Mouse (Mus musculus) left cerebral cortex, adult 8-10 months (tissue): ENCODE results near the gene Gdf15. TPM values are rescaled to one million over a fixed set of nuclear protein-coding genes. Genes with fewer than 3 reads are reported as not detected.

Experiments used
- DNase-seq, 2 experiments: peaks; one replicate each; pipeline ENCODE4 v3.0.0; 2022; ENCODE audit warnings: low spot score in 2 of 2
- total RNA-seq, 4 experiments: library from RNA; stranded (reverse); gene quantifications; 2 replicates each; pipeline ENCODE4 v1.2.4; 2022

Gdf15 gene
- total RNA-seq, 4 experiments from 2014 or later, result not detected

DNA sequence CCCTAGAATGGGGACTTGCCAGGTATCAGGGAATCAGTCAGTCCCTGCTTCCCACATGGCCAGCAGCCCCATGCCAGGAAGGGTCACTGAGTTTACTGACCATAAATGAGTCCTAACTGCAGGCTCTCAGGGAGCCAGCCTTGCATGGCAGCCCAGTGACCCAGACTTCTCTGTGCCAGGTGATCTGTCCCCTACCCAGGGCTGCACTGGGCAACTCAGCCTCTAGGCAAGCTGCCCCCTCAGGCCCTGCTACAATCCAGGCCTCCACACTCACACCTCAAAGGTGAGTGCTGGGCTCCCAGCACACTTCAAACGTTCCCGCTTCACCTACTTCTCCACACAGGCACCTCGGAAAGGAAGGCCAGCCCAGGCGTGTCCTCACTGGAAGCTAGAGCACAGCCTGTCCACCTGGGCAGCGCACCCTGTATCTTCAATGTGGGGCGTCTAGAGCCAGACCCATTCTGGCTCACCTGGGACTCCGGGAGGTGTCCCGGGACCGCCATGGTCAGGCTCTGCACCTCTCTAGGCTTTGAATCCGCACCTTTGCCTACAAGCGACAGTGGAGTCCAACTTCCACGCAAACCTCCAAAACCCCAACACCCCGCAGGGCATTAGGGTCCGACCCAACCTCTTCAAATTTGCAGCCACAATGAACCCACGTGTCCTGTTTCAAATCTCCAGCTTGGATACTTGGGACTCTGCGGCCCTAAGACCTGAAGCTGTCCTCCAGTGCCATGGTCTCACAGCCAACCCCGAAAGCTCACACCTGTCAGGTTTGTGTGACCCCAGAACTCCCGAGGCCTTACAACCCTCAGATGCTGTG lies 25.3 kb downstream of the Gdf15 start:
- peak in 1 of 2 experiments; percentile 28 for DNase-seq

DNA sequence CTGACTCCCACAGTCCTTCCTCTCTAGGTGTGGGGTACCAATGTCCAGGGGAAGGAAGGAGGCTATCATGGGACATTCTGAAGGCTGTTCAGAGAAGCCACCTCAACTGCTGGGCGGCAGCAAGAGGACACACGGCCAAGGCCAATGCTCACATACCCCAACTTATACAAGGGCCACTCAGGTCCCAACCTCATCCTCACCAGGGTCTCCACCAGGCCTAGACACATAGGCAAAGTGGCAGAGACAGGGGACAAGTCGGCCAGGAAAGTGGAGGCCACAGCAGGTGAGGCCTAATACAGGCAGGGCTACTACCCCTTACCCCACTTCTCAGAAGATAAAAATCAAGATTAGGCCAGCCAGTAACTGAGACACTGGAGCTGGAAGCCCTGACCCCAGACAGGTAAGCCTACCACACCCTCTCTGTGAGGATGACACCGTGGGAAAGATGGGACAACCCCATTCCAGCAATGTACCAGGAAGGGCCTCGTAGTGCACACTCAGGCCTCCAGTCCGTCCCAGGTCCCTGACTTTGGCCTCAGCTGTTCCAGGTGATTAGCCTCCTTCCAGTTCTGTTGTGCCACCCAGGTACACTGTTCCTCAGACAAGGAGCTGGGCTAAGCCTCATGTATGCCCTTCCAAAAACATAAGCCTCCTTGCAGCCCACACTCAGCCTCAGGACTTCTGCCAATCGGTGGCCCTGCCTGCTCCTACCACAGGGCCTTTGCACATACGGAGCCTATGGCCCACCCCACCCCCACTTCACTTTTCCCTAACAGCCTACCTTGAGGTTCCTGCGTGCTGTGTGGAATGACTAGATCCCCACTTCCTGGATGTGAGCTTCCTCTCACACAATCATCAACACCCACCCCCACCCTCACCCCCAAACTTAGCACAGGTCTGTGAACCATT lies 26.1 kb downstream of the Gdf15 start:
- DNase-seq, result peak in 1 of 2 experiments; percentile 27

DNA sequence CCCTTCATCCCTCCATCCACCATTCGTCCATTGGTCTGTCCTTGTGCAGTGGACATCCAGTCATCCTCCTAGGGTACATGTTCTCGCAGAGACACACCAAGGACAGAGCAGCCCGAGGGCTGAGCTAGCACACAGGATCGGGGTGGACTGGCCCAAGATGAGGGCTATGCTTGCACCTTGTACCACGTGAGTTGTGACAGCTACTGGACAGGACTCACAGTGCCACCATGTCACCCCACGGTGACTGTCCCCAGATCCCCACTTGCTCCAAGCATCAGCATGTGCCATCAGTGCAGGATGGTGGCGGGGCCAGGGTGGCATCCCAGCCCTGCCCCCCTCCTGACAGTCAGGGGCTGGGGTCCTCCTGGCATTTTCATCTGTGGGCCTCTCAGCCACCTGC lies 27.7 kb downstream of the Gdf15 start:
- DNase-seq, result peak in 1 of 2 experiments; percentile 17

DNA sequence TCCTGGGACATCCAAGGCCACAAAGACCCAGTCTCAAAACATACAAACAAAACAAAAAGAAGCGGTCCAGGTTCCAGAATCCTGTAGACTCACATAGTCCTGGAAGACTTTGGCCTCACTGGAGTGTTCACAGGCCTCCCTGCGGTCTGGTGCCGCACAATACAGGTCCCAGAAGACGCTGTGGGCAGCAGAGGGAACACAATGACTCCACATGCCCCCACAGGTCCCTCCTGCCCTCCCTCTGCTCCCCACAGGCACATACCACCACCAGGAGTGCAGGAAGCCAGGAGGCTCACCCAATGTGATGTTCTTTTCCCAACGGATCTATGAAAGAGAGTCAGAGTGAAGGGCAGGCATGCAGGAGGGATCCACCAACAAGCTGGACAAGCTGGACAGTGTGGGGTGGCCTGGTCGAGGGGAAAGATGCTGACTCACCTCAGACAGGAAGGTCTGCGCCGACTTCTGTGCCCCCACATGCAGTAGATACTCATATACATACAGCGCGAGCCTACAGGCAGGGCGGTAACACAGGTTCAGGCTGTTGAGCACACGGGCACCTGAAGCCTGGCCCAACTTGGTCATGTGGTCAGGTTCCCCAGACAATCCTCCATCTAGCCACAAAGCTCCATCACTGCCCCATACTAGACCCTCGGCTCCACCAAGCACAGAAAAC lies 30.0 kb downstream of the Gdf15 start:
- peak in 1 of 2 experiments; percentile 9 for DNase-seq

- peak in 1 of 2 experiments; percentile 86 for DNase-seq
Measured at GRCm38 (mm10) chr8:70601271-70601649, 31.0 kb downstream of the Gdf15 start.

DNA sequence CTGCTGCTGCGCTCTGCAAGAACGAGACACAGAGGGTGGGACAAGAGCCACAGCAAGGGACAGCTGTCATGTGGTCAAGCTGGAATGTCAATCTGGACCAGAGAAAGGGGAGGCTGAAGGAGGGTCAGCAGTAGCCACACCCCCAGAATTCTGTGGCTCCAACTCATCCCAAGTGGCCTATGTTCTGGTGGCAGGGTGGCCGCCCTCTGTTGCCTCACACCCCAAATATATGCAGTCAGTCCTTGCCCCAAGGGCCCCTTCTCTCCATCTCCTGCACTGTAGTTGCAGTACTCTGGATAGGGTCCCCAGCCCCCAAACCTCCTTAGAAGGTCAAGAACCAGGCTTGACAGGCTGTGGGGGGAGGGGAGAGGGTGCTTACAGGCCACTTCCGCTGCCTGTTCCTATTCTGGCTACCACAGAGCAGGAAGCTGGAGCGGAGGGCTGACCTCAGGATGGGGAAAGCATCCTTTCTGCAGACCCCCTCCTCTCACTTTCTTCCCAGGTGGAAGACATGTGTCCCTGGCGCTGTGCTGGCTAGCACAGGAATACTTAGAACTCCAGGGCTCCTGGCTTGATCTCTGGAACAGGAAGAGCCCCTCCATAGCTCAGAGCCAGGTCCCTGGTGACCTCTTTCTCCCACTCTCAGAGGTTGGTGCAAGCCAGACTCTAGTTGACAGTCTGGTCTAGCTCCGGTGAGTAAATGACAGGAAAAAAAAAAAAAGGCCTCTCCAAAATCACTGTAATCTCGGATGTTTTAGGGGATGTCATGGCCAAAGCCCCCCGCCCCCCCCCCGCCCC lies 31.6 kb downstream of the Gdf15 start:
- DNase-seq, result no peak

DNA sequence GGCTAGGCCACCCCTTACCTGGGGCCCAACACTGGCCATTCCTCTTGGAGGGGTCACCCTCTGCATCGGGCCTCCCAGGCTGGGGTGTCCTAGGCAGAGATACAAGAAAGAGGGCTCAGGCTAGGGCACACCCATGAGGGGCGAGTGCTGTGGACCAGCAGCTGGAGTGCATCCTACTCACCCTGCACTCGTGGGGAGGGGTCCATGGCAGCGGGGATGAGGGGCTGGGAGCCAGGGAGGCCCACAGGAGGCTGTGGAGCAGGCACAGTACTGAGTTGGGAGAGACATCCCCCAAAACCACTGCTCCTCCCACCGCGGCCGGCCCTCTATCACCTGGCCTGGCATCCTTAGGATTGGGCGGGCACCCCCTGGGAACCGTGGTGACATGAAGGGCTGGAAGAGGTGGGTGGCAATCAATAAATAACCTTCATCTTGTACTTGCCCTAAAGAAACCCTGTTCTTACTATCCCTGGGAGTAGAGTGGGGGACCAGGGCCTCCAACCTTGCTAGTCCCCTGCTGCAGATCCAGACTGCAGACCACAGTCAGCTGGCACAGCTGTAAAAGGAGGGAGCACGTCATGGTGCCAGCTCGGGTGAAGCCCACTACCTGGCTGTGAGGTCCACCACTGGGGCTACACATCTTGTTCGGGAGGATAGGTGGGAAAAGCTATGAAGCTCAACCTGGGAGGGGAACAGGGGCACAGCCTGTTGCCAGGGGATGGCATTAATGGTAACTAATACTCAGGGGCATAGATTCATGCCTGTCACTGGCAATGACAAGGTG lies 32.6 kb downstream of the Gdf15 start:
- DNase-seq, result no peak

DNA sequence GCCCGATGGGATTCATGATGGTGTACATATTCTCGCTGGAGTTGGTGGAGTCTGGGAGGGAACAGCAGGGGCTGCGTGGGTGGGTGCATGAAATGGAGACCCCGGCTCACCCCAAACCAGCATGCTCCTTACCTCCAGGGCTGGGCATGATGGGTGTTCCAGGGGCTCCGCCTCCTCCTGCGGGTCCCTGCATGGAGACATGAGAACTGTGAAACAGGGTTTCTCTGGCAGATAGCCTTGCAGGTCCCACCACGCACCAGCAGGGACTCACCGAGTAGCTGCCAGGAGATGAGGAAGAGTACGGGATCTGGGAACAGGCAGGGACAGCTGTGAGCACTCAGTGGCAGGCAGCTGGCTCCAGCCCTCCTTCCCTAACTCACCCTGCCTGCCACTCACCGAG lies 33.5 kb downstream of the Gdf15 start:
- peak in 1 of 2 experiments; percentile 66 for DNase-seq

- peak in 1 of 2 experiments; percentile 82 for DNase-seq
Measured at GRCm38 (mm10) chr8:70598283-70598682, 34.0 kb downstream of the Gdf15 start.

DNA sequence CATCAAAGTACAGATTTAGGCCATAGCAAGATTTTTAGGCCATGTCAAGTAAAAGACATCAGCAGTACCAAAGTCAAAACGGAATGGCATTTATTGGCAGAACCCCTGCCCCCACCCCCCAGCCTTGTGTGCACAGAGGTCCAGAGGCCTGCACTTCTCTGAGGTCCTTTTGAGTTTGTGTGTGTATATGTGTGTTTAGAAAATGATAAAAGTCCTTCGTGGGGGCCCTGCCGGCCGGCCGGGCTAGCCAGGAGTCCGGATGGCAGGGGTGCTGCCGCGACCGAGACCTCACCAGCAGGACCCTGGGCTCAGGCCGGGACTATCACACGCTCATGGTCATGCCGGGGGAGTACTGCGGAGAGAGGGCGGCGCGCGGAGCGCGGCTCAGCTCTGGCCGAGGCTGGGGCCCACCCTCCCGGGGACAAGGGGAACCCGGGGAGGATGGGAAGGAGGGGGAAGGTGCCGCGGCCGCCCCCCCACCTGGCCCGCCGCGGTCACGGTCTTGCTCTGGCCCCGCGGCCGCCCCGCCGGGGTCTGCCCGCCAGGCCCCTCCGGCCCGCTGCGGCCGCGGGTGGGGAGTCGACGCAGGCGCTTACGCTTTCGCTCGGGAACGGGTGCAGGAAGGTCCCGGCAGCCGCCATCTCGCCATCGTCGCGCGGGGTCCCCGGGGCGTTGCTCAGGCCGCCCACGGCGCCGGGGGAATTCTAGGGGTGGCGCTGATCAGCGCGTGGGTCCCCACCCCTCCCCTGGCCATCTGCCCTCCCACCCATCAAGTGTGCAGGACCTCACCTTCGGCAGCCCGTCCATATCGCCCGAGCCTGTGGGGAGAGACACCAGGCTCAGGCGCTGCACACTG lies 34.6 kb downstream of the Gdf15 start:
- DNase-seq, result peak in 1 of 2 experiments; percentile 37

- peak in 1 of 2 experiments; percentile 43 for DNase-seq
Measured at GRCm38 (mm10) chr8:70596775-70597416, 35.4 kb downstream of the Gdf15 start.

DNA sequence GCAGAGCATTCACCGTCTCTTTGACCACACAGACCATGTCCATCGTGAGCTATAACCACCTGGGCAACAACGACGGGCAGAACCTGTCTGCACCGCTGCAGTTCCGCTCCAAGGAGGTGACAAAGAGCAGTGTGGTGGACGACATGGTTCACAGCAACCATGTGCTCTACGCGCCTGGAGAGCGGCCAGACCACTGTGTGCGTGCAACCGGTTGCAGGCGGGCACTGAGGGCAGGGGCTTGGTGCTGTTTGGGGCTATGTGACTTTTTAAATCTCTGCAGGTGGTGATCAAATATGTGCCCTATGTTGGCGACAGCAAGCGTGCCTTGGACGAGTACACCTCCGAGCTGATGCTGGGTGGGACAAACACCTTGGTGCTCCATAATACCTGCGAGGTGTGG lies 36.0 kb downstream of the Gdf15 start:
- DNase-seq, result no peak

DNA sequence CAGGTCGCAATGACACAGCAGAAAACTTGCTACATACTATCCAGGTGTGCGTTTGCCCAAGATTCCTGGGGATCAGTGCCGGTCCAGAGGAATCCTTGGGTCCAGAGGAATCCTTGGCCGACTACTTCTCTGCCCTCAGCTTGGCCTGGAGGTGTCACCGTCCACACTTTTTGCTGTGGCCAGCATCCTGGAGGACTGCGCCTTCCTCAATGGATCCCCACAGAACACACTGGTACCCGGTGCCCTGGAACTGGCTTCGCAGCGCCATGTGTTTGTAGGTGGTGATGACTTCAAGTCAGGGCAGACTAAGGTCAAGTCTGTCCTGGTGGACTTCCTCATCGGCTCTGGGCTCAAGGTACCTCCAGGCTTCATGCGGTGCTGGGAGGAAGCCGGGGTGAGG lies 36.4 kb downstream of the Gdf15 start:
- DNase-seq, result peak in 1 of 2 experiments; percentile 29

- peak in 1 of 2 experiments; percentile 48 for DNase-seq
Measured at GRCm38 (mm10) chr8:70594621-70595564, 37.4 kb downstream of the Gdf15 start.

DNA sequence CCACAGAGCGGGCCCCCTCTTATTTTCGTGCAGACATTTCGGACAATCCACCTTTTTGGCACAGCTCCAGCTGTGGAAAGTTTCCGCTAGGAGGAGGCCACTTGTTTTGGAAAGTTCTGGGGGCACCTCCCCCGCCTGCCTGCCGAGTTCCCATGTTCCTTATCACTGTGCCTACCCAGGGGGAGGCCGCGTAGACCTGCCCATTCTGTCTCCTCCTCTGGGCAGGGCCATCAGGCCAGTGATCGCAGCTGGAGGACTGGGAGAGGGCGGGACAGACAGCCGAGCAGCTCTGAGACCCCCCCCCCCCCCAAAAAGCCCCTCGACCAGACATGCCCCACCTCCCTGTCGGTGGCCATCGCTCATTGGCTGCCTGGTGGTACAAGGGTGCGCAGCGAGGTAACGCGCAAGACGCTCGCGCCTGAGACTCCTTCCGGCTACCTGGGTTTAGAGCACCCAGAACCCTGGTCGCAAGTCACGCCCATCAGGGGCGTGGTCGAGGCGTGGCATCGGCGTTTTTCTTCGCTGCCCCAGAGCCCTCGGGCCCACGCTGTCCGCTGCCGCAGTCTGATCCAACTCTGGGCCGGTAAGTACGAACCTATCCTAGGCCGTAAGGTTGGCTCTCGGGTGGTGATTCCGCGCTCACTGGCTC lies 38.2 kb downstream of the Gdf15 start, which contains the start of gene Isyna1:
TSS of gene Isyna1 (plus strand) at position 413 of the 649 bp plus-strand sequence.
- DNase-seq, result peak in 1 of 2 experiments; percentile 79

- peak in 1 of 2 experiments; percentile 28 for DNase-seq
Measured at GRCm38 (mm10) chr8:70593173-70593572, 39.1 kb downstream of the Gdf15 start.

GRCm38 (mm10) chr8:70591569-70591968 lies 40.7 kb downstream of the Gdf15 start:
- DNase-seq, result no peak
